Mouse (Mus musculus): ENCODE data around the gene Nol7.
A peak's percentile ranks its signal among the peaks of the same experiment; 100 is the strongest.

Nol7 gene

GRCm38 (mm10) chr13:43433395-43433794 lies 35.2 kb downstream of the Nol7 start:
- no peak for DNase-seq

- DNase-seq, result no peak
Measured at GRCm38 (mm10) chr13:43440376-43440775, 42.2 kb downstream of the Nol7 start.

GRCm38 (mm10) chr13:43442551-43442950 lies 44.4 kb downstream of the Nol7 start:
- DNase-seq, result no peak

- DNase-seq, result no peak
Measured at GRCm38 (mm10) chr13:43443706-43444105, 45.5 kb downstream of the Nol7 start.

- DNase-seq, result no peak
Measured at GRCm38 (mm10) chr13:43444717-43445116, 46.5 kb downstream of the Nol7 start.

- no peak for DNase-seq
Measured at GRCm38 (mm10) chr13:43445754-43446153, 47.6 kb downstream of the Nol7 start.

GRCm38 (mm10) chr13:43447721-43448120 lies 49.5 kb downstream of the Nol7 start:
- DNase-seq, result no peak

- no peak for DNase-seq
Measured at GRCm38 (mm10) chr13:43450686-43451085, 52.5 kb downstream of the Nol7 start.

- no peak for DNase-seq
Measured at GRCm38 (mm10) chr13:43452177-43452576, 54.0 kb downstream of the Nol7 start.

GRCm38 (mm10) chr13:43452843-43453605 lies 54.8 kb downstream of the Nol7 start:
- peak; percentile 30 to 36 for DNase-seq

GRCm38 (mm10) chr13:43454431-43454830 lies 56.2 kb downstream of the Nol7 start:
- DNase-seq, result no peak
